Mouse (Mus musculus) CD8-positive naive resting alpha-beta T cell, adult 2 months (primary cell): ENCODE measurements at regions not wholly inside any gene's neighbourhood (a gene's known extent, or its start where the extent isn't known, plus 50 kb on each side); places are given as distances from the start of the nearest gene placed in this dataset.

Experiments used
- DNase-seq, 2 experiments: peaks; one replicate each; pipeline ENCODE4 v3.0.0; 2022; ENCODE audit warnings: low read depth in 2 of 2, low spot score in 2 of 2

DNA sequence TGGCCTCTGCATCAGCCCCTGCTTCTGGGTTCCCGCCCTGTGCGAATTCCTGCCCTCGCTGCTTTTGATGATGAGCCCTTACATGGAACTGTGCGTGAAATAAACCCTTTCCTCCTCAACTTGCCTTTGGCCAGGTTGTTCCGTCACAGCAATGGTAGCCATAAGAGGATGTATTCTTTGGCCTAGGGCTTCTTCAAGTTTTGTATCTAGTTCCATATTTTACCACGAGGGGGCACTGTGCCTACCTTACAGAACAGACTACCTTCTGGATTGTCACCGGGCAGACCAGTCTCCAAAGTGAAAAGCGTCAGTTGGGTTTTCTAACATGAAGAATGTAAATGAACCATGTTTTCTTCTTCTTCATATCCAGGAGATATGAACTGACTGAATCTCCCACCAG, 58.7 kb upstream of the Prkcq start:
- peak; percentile 69 to 81 for DNase-seq

GRCm38 (mm10) chr2:11118625-11119024, 53.3 kb upstream of the Prkcq start:
- peak; percentile 38 to 63 for DNase-seq

GRCm38 (mm10) chr2:11119301-11119700, 52.6 kb upstream of the Prkcq start:
- DNase-seq, result no peak
